Mouse (Mus musculus): ENCODE data around the gene Uaca. TPM values are rescaled to one million over a fixed set of nuclear protein-coding genes. Genes with fewer than 3 reads are reported as not detected.

Uaca gene
- total RNA-seq (2023), result not detected

GRCm38 (mm10) chr9:60794210-60794840 is at the start of gene Uaca:
Gene Uaca, plus strand, starts transcription at chr9:60794542.

Other genes with a start within 250 kb of the Uaca start
- gene Lrrc49, start 106.4 kb upstream of the Uaca start, total RNA-seq (2023), result not detected
- gene Larp6, start 81.6 kb upstream of the Uaca start, total RNA-seq (2023), result not detected

Measured in CD4-positive naive resting alpha-beta T cell, adult 76 days (primary cell).